Mouse (Mus musculus) CH12.LX (cell line): ENCODE measurements around the gene Ganc. TPM values are rescaled to one million over a fixed set of nuclear protein-coding genes. Genes with fewer than 3 reads are reported as not detected.

Experiments
- DNase-seq: peaks from one replicate; pipeline ENCODE4 v3.0.0-alpha.2; 2013; ENCODE audit errors: extremely low read depth
- H3K27ac ChIP-seq: 2 replicates; pipeline ENCODE4 v1.5.1; 2012; ENCODE audit warnings: low read depth, mild to moderate bottlenecking, control low read depth, moderate library complexity; ENCODE audit not compliant: insufficient read depth
- H3K27me3 ChIP-seq: replicated peaks from 2 replicates; pipeline ENCODE3; 2012; ENCODE audit warnings: inconsistent platforms
- H3K36me3 ChIP-seq, 2 experiments: replicated peaks in 1 of 2; 2 replicates each; pipeline versions ENCODE3 to v1.6.1; 2012; ENCODE audit warnings: inconsistent platforms in 1 of 2, low read length in 1 of 2, mild to moderate bottlenecking in 1 of 2, mixed read lengths in 1 of 2, moderate library complexity in 1 of 2; ENCODE audit not compliant: control insufficient read depth in 1 of 2, insufficient read depth in 1 of 2
- H3K4me1 ChIP-seq, 2 experiments: 2 replicates each; pipeline ENCODE4 v1.6.1; 2012; ENCODE audit warnings: inconsistent platforms in 1 of 2, moderate library complexity in 1 of 2; ENCODE audit not compliant: insufficient read depth in 2 of 2, control insufficient read depth in 1 of 2
- H3K4me2 ChIP-seq: 2 replicates; pipeline ENCODE4 v1.6.1; 2012; ENCODE audit warnings: low read depth, mild to moderate bottlenecking, control low read depth; ENCODE audit not compliant: poor library complexity, insufficient read depth, severe bottlenecking
- H3K4me3 ChIP-seq, 3 experiments: fragments of 150-350 bp in 1 of 3; sonication (generic) in 1 of 3; replicated peaks in 1 of 3; 2 replicates each; pipeline versions ENCODE3 to v1.5.1; 2011 to 2012; ENCODE audit warnings: low read depth in 2 of 3, low read length in 2 of 3, mild to moderate bottlenecking in 2 of 3, moderate library complexity in 2 of 3, control low read depth in 1 of 3, improper control_type of control experiment in 1 of 3, inconsistent platforms in 1 of 3, mixed read lengths in 1 of 3; ENCODE audit not compliant: poor library complexity in 1 of 3
- H3K79me2 ChIP-seq: replicated peaks from 2 replicates; pipeline ENCODE4 v1.6.1; 2012; ENCODE audit warnings: mild to moderate bottlenecking, moderate library complexity; ENCODE audit not compliant: control insufficient read depth, poor library complexity, insufficient read depth, severe bottlenecking; ENCODE audit errors: extremely low read depth
- H3K9ac ChIP-seq: 2 replicates; pipeline ENCODE4 v1.6.1; 2012; ENCODE audit warnings: low read depth, mild to moderate bottlenecking, control low read depth, moderate library complexity; ENCODE audit not compliant: insufficient read depth
- H3K9me3 ChIP-seq: replicated peaks from 2 replicates; pipeline ENCODE3; 2012; ENCODE audit warnings: low read length, inconsistent platforms, mixed read lengths
- CHD2 ChIP-seq: IDR thresholded peaks from 2 replicates; pipeline ENCODE4 v1.6.1; 2011; ENCODE audit warnings: low read length, improper control_type of control experiment
- EP300 ChIP-seq: IDR thresholded peaks from 2 replicates; pipeline ENCODE4 v1.6.1; 2011; ENCODE audit warnings: low read length, improper control_type of control experiment
- ETS1 ChIP-seq: conservative IDR thresholded peaks from 2 replicates; pipeline ENCODE4 v1.6.1; 2012; ENCODE audit warnings: low read depth, mild to moderate bottlenecking, inconsistent platforms, low read length, improper control_type of control experiment, moderate library complexity
- GABPA ChIP-seq: IDR thresholded peaks from 2 replicates; pipeline ENCODE4 v1.6.1; 2012; ENCODE audit warnings: low read depth, low read length, improper control_type of control experiment, inconsistent platforms; ENCODE audit not compliant: insufficient replicate concordance
- IRF4 ChIP-seq: IDR thresholded peaks from 2 replicates; pipeline ENCODE4 v1.6.1; 2014; ENCODE audit warnings: low read depth, mild to moderate bottlenecking, inconsistent platforms, low read length, improper control_type of control experiment
- KAT2A ChIP-seq: IDR thresholded peaks from 2 replicates; pipeline ENCODE4 v1.6.1; 2012; ENCODE audit warnings: low read length, improper control_type of control experiment, inconsistent platforms; ENCODE audit not compliant: insufficient replicate concordance
- MAZ ChIP-seq: IDR thresholded peaks from 2 replicates; pipeline ENCODE4 v1.6.1; 2012; ENCODE audit warnings: low read depth, mild to moderate bottlenecking, inconsistent platforms, low read length, improper control_type of control experiment, moderate library complexity
- MXI1 ChIP-seq: IDR thresholded peaks from 2 replicates; pipeline ENCODE4 v1.6.1; 2011; ENCODE audit warnings: mild to moderate bottlenecking, low read depth, low read length, improper control_type of control experiment
- MYC ChIP-seq: IDR thresholded peaks from 2 replicates; pipeline ENCODE4 v1.6.1; 2011; ENCODE audit warnings: low read depth, mild to moderate bottlenecking, improper control_type of control experiment, low read length
- NRF1 ChIP-seq: IDR thresholded peaks from 2 replicates; pipeline ENCODE4 v1.6.1; 2014; ENCODE audit warnings: low read depth, mild to moderate bottlenecking, inconsistent platforms, low read length, improper control_type of control experiment, moderate library complexity
- PAX5 ChIP-seq: IDR thresholded peaks from 2 replicates; pipeline ENCODE4 v1.6.1; 2012; ENCODE audit warnings: low read length, inconsistent platforms, mixed read lengths
- RAD21 ChIP-seq: IDR thresholded peaks from 2 replicates; pipeline ENCODE4 v1.6.1; 2011; ENCODE audit warnings: low read depth, mild to moderate bottlenecking, low read length, improper control_type of control experiment, moderate library complexity
- RCOR1 ChIP-seq: conservative IDR thresholded peaks from 2 replicates; pipeline ENCODE4 v1.6.1; 2012; ENCODE audit warnings: low read depth, mild to moderate bottlenecking, inconsistent platforms, low read length, improper control_type of control experiment
- TBP ChIP-seq: conservative IDR thresholded peaks from 2 replicates; pipeline ENCODE4 v1.6.1; 2011; ENCODE audit warnings: low read depth, low read length, improper control_type of control experiment
- USF1 ChIP-seq: IDR thresholded peaks from 2 replicates; pipeline ENCODE4 v1.6.1; 2014; ENCODE audit warnings: low read depth, mild to moderate bottlenecking, inconsistent platforms, low read length, improper control_type of control experiment
- ZC3H11A ChIP-seq: IDR thresholded peaks from 2 replicates; pipeline ENCODE4 v1.6.1; 2012; ENCODE audit warnings: low read depth, mild to moderate bottlenecking, inconsistent platforms, low read length, improper control_type of control experiment
- ZMIZ1 ChIP-seq: IDR thresholded peaks from 2 replicates; pipeline ENCODE4 v1.6.1; 2012; ENCODE audit warnings: low read depth, mild to moderate bottlenecking, inconsistent platforms, low read length, improper control_type of control experiment
- ZNF384 ChIP-seq: IDR thresholded peaks from 2 replicates; pipeline ENCODE4 v1.6.1; 2012; ENCODE audit warnings: low read depth, low read length, improper control_type of control experiment, inconsistent platforms
- dilution Hi-C: fragments of 300-500 bp; cut with MboI; formaldehyde crosslinking; loops from 2 replicates; pipeline ENCODE4 v1.14.3; 2020; ENCODE audit warnings: low sequenced_read_pairs; ENCODE audit not compliant: extremely low pct_unique_long_range_greater_than_20kb, extremely low pct_ligation_motif_present
- in situ Hi-C: fragments of 300-500 bp; cut with MboI; formaldehyde crosslinking; loops from 3 replicates; pipeline ENCODE4 v1.14.3; 2019; ENCODE audit warnings: low sequenced_read_pairs, low pct_ligation_motif_present, low pct_unique_long_range_greater_than_20kb, mixed read lengths
- polyA plus RNA-seq: library from polyadenylated mRNA; unstranded; fragments of >175 nt; gene quantifications from 2 replicates; pipeline ENCODE4 v1.2.1, GENCODE M21; 2012; ENCODE audit warnings: low read depth; ENCODE audit not compliant: insufficient read length
- total RNA-seq, 2 experiments: library from RNA; depleted of rRNA; stranded (reverse); fragments of 300-350 nt in 1 of 2; fragments of >200 nt in 1 of 2; gene quantifications; 2 replicates each; pipeline ENCODE4 v1.2.3; 2012 to 2014

The Ganc gene
- total and polyA plus RNA-seq, 3 experiments: 7.0 to 9.6 (median 9.5) TPM

GRCm38 (mm10) chr2:120444486-120444885, 40.8 kb downstream of the Ganc start:
- Histone ChIP-seq H3K4me2 (no peak overlapping the region), H3K4me1 (peaks cover 0 to 5% of the 10 kb centered on the region in 2 experiments; a peak in 1 of 4 replicates), H3K79me2 (no peaks in the 10 kb centered on the region), H3K27ac (no peak overlapping the region), H3K27me3 (no peaks in the 10 kb centered on the region), H3K9me3 (no peaks in the 10 kb centered on the region), H3K9ac (no peak overlapping the region), H3K4me3 (no peak overlapping the region)
- no peak for DNase-seq
- dilution Hi-C loops: no loop called here
- no peak for TF ChIP-seq ZMIZ1
- no peak for TF ChIP-seq USF1
- TF ChIP-seq IRF4: no peak
- no peak for TF ChIP-seq EP300
- no peak for TF ChIP-seq MAZ
- TF ChIP-seq ZC3H11A: no peak
- no peak for TF ChIP-seq CHD2
- TF ChIP-seq, all 38 proteins: peak for 0
- in situ Hi-C loops: no loop called here
- peaks cover 0 to 4% of the 10 kb centered on the region in 2 experiments for H3K36me3 ChIP-seq

GRCm38 (mm10) chr2:120446373-120446772, 42.7 kb downstream of the Ganc start:
- Histone ChIP-seq H3K27me3 (no peaks in the 10 kb centered on the region), H3K4me3 (no peak overlapping the region), H3K9me3 (no peaks in the 10 kb centered on the region), H3K79me2 (no peaks in the 10 kb centered on the region), H3K27ac (no peak overlapping the region), H3K4me2 (no peak overlapping the region), H3K9ac (no peak overlapping the region), H3K36me3 (peaks cover 0 to 4% of the 10 kb centered on the region in 2 experiments), H3K4me1 (peaks cover 0 to 5% of the 10 kb centered on the region in 2 experiments; a peak in 1 of 4 replicates)
- in situ Hi-C loops: no loop called here
- no peak for DNase-seq
- dilution Hi-C loops: no loop called here
- TF ChIP-seq IRF4 (no peak), ZNF384 (no peak), TBP (no peak), ETS1 (no peak), MYC (no peak), NRF1 (no peak), RCOR1 (no peak), MXI1 (no peak), RAD21 (no peak), KAT2A (no peak), PAX5 (no peak), GABPA (no peak)
